Mouse (Mus musculus): Measurements from ENCODE around the gene Plet1. TPM values are rescaled to one million over a fixed set of nuclear protein-coding genes. Genes with fewer than 3 reads are reported as not detected.

The Plet1 gene
- polyA plus RNA-seq, 1 experiment: 2.5 TPM

DNA sequence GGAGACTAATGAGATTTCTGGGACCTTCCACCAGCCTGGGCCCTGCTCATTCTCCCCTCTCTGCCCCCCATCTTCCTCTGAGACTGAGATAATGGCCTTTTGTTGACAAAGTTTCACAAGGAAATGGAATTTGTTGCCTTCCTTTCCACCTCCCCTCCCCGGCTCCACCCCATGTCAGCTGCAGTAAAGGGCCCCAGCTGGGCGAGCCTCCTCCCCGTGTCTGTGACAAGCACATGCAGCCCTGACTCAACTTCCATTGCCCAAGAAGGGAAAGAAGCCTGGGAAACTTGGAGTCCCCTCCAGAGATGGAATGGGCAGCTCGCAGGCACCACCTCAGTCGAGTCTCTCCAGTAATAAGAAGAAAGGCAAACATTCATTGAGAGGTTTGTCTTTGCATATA, 15.5 kb upstream of the Plet1 start:
- peaks cover 3% of the 10 kb centered on the region; the same call in 1 of the 2 replicates for H3K4me1 ChIP-seq (ENCODE audit: control insufficient read depth, insufficient read depth, insufficient read length, low read length)
- WGBS: 10% methylated on average over 5 of the region's 5 CpGs
- no peaks in the 10 kb centered on the region for H3K27me3 ChIP-seq (ENCODE audit: control insufficient read depth, insufficient read depth, low read length)
- H3K27ac ChIP-seq (ENCODE audit: insufficient read depth, low read depth, low read length): 0 out of 2 replicates have a peak overlapping the region, but pooled peaks have one; percentile 12
- H3K4me3 ChIP-seq (ENCODE audit: low read depth, low read length): no peak overlapping the region
- no peaks in the 10 kb centered on the region for H3K36me3 ChIP-seq (ENCODE audit: control insufficient read depth, insufficient read depth, low read length)
- TF ChIP-seq CTCF (IDR thresholded peaks at IDR 0.05; ENCODE audit: extremely low read depth, insufficient read length, insufficient replicate concordance, low read depth, low read length) (no peak), POLR2A (IDR thresholded peaks at IDR 0.05; ENCODE audit: low read depth, low read length) (no peak)

DNA sequence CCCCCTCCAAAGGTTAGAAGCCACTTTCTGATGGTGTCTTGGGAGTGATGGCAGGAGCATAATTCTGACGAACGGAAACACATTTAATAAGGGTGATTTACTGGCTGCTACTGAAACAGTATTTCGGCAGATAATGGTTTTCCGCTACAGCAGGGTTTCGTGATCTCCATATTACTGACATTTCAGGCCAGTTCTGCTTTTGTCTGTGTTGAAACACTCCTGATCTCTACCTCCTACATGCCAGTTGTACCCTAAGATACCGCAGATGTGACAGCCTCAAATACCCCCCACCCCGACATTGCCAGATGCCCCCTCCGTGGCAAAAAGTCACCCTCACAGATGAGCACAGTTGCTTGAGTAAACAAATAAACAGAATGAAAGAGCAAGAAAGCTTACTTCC, 14.8 kb upstream of the Plet1 start:
- Histone ChIP-seq H3K4me1 (ENCODE audit: control insufficient read depth, insufficient read depth, insufficient read length, low read length) (peaks cover 3% of the 10 kb centered on the region; the same call in 1 of the 2 replicates), H3K27ac (ENCODE audit: insufficient read depth, low read depth, low read length) (peak overlapping the region; percentile 12; the same call in 1 of the 2 replicates), H3K4me3 (ENCODE audit: low read depth, low read length) (peak overlapping the region; percentile 18; the same call in 1 of the 2 replicates), H3K27me3 (ENCODE audit: control insufficient read depth, insufficient read depth, low read length) (no peaks in the 10 kb centered on the region), H3K36me3 (ENCODE audit: control insufficient read depth, insufficient read depth, low read length) (no peaks in the 10 kb centered on the region)
- TF ChIP-seq POLR2A (IDR thresholded peaks at IDR 0.05; ENCODE audit: low read depth, low read length) (no peak), CTCF (IDR thresholded peaks at IDR 0.05; ENCODE audit: extremely low read depth, insufficient read length, insufficient replicate concordance, low read depth, low read length) (no peak)
- WGBS: 56% methylated on average over 8 of the region's 8 CpGs

DNA sequence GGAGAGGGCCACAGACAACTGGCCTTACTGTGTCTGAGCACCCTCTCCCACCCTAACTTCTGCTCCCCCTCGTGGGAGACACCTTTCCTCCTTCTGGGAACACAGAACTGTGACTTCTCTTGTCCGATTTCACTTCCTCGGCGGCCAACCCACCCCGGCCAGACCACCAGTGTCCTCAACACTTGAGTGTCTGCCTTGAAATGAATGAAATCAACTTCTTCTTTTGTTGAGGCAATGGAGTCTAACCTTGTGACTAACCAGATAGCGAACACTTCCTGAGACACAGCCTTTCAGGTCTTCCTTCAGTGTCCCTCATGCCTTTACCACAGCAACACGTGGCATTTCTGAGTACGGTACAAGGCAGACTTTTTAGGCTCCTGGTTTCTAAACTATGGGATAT, 11.6 kb upstream of the Plet1 start:
- Histone ChIP-seq H3K4me3 (ENCODE audit: low read depth, low read length) (no peak overlapping the region), H3K4me1 (ENCODE audit: control insufficient read depth, insufficient read depth, insufficient read length, low read length) (0 out of 2 replicates have a peak, but pooled peaks cover 2% of the 10 kb centered on the region), H3K27me3 (ENCODE audit: control insufficient read depth, insufficient read depth, low read length) (no peaks in the 10 kb centered on the region), H3K36me3 (ENCODE audit: control insufficient read depth, insufficient read depth, low read length) (no peaks in the 10 kb centered on the region), H3K27ac (ENCODE audit: insufficient read depth, low read depth, low read length) (no peak overlapping the region)
- TF ChIP-seq CTCF (IDR thresholded peaks at IDR 0.05; ENCODE audit: extremely low read depth, insufficient read length, insufficient replicate concordance, low read depth, low read length) (no peak), POLR2A (IDR thresholded peaks at IDR 0.05; ENCODE audit: low read depth, low read length) (no peak)
- 78% methylated on average over 8 of the region's 8 CpGs for WGBS

DNA sequence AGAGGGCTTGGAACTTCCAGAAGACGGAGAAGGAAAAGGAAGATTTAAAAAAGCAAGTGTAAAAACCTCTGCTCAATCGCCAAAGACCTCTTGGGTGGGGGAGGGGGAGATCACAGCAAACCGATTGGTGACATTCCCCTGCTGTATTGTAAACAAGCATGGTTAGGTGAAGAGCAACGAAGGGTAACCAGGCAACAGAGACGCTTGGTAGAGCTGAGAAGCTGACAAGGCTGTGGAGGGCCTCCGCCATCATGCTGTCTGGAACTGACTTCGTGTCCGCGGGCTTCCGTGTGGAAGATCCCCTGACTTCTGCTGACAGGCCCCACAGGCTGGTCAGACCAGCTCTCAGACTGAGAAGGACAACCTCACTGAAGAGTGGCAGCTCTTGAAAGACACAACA, 8.8 kb upstream of the Plet1 start:
- 25% methylated on average over 10 of the region's 10 CpGs for WGBS
- Histone ChIP-seq H3K4me1 (ENCODE audit: control insufficient read depth, insufficient read depth, insufficient read length, low read length) (0 out of 2 replicates have a peak, but pooled peaks cover 2% of the 10 kb centered on the region), H3K36me3 (ENCODE audit: control insufficient read depth, insufficient read depth, low read length) (no peaks in the 10 kb centered on the region), H3K4me3 (ENCODE audit: low read depth, low read length) (no peak overlapping the region), H3K27ac (ENCODE audit: insufficient read depth, low read depth, low read length) (no peak overlapping the region), H3K27me3 (ENCODE audit: control insufficient read depth, insufficient read depth, low read length) (no peaks in the 10 kb centered on the region)
- no peak for TF ChIP-seq CTCF (IDR thresholded peaks at IDR 0.05; ENCODE audit: extremely low read depth, insufficient read length, insufficient replicate concordance, low read depth, low read length)
- no peak for TF ChIP-seq POLR2A (IDR thresholded peaks at IDR 0.05; ENCODE audit: low read depth, low read length)

DNA sequence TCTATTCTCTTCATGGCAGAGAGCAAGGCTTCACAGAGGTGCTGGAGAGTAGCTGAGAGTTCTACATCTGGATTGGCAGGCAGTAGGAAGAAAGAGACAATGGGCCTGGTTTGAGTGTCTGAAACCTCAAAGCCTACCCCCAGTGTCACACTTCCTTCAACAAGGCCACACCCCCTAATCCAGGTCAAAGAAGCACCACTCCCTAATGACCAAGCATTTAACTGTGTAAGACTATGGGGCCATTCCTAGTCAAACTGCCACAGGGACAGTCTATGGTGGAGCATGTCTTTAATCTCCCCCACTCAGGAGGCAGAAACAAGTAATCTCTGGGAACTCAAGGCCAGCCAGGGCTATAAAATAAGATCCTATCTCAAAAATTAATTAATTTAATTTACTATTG, 3.5 kb upstream of the Plet1 start:
- H3K27ac ChIP-seq (ENCODE audit: insufficient read depth, low read depth, low read length): no peak overlapping the region
- H3K27me3 ChIP-seq (ENCODE audit: control insufficient read depth, insufficient read depth, low read length): no peaks in the 10 kb centered on the region
- no peaks in the 10 kb centered on the region; the same call in 1 of the 2 replicates for H3K4me1 ChIP-seq (ENCODE audit: control insufficient read depth, insufficient read depth, insufficient read length, low read length)
- H3K4me3 ChIP-seq (ENCODE audit: low read depth, low read length): no peak overlapping the region
- TF ChIP-seq POLR2A (IDR thresholded peaks at IDR 0.05; ENCODE audit: low read depth, low read length): no peak
- TF ChIP-seq CTCF (IDR thresholded peaks at IDR 0.05; ENCODE audit: extremely low read depth, insufficient read length, insufficient replicate concordance, low read depth, low read length): no peak
- H3K36me3 ChIP-seq (ENCODE audit: control insufficient read depth, insufficient read depth, low read length): no peaks in the 10 kb centered on the region

DNA sequence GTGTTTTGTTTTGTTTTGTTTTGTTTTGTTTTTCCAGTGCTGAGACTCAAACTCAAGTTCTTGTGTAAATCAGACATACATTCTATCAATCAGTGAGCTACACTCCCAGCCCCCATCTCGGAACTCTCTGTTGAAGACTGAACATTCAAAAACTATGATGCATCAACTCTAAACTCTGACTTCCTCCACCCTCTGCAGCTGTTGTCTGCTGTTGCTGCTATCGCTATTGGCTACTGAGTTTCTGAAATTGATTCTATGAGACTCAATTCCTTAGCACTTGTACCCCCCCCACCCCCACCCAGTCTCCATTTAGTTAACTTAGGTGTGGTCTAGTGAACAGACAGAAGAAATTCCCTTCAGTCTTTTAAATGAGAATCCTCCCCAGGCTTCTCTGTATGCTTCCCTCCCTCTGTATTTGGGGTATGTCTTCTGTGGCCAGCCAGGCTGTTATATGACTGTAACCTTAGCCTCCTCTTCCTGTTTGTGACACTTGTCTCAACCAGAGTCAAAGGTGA, 2.7 kb upstream of the Plet1 start:
- 77% methylated on average over 2 of the region's 2 CpGs for WGBS
- Histone ChIP-seq H3K36me3 (ENCODE audit: control insufficient read depth, insufficient read depth, low read length) (no peaks in the 10 kb centered on the region), H3K4me3 (ENCODE audit: low read depth, low read length) (no peak overlapping the region), H3K27me3 (ENCODE audit: control insufficient read depth, insufficient read depth, low read length) (no peaks in the 10 kb centered on the region), H3K4me1 (ENCODE audit: control insufficient read depth, insufficient read depth, insufficient read length, low read length) (no peaks in the 10 kb centered on the region; the same call in 1 of the 2 replicates), H3K27ac (ENCODE audit: insufficient read depth, low read depth, low read length) (no peak overlapping the region)
- TF ChIP-seq POLR2A (IDR thresholded peaks at IDR 0.05; ENCODE audit: low read depth, low read length): no peak
- TF ChIP-seq CTCF (IDR thresholded peaks at IDR 0.05; ENCODE audit: extremely low read depth, insufficient read length, insufficient replicate concordance, low read depth, low read length): no peak

DNA sequence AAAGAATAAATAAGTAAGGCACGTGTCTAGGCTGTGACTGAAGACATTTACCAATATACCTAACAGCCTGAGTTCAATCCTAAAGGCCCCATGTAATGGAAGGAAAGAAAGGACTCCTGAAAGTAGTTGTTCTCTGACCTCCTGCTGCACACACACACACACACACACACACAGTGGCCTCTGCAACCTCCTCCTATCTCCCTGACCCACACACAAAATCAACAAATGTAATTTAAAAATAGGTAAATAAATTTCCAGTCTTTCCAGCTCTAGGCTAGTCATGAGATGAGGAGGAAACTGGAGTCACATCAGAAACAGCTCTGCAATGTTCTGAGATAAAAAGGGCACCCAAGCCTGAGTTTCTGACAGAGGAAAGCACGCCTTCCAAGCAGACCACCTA, 548 bp upstream of the Plet1 start:
- TF ChIP-seq CTCF (IDR thresholded peaks at IDR 0.05; ENCODE audit: extremely low read depth, insufficient read length, insufficient replicate concordance, low read depth, low read length) (no peak), POLR2A (IDR thresholded peaks at IDR 0.05; ENCODE audit: low read depth, low read length) (no peak)
- WGBS: 74% methylated on average over 2 of the region's 2 CpGs
- Histone ChIP-seq H3K4me1 (ENCODE audit: control insufficient read depth, insufficient read depth, insufficient read length, low read length) (no peaks in the 10 kb centered on the region; the same call in 1 of the 2 replicates), H3K27ac (ENCODE audit: insufficient read depth, low read depth, low read length) (no peak overlapping the region), H3K36me3 (ENCODE audit: control insufficient read depth, insufficient read depth, low read length) (no peaks in the 10 kb centered on the region), H3K4me3 (ENCODE audit: low read depth, low read length) (no peak overlapping the region), H3K27me3 (ENCODE audit: control insufficient read depth, insufficient read depth, low read length) (no peaks in the 10 kb centered on the region)

Data from small intestine, adult 2 months (tissue).